Mouse (Mus musculus) kidney, postnatal 14 days (tissue): Measurements from ENCODE around the gene Gm9887.
"Not testable (repeated sequence)": the region's sequence is repeated elsewhere in the genome, so short reads cannot be mapped to it uniquely, and the experiment has no call there.

Experiments
- DNase-seq: peaks from one replicate; pipeline ENCODE4 v3.0.0; 2022; ENCODE audit warnings: mixed read lengths

Gm9887 gene

GRCm38 (mm10) chr12:69371854-69372671 is at the start of gene Gm9887, which contains the start of gene Arf6:
Gene Gm9887, minus strand, starts transcription at chr12:69372458.
Gene Arf6, plus strand, starts transcription at chr12:69372150.
- peak; percentile 99 for DNase-seq

GRCm38 (mm10) chr12:69420716-69421115 is 48.5 kb upstream of the Gm9887 start:
- no peak for DNase-seq

- DNase-seq = no peak
Observed at GRCm38 (mm10) chr12:69419606-69420005, 47.3 kb upstream of the Gm9887 start.

GRCm38 (mm10) chr12:69419017-69419605 is 46.9 kb upstream of the Gm9887 start:
- DNase-seq = no peak

GRCm38 (mm10) chr12:69418606-69419005 is 46.3 kb upstream of the Gm9887 start:
- no peak for DNase-seq

GRCm38 (mm10) chr12:69417701-69418291 is 45.5 kb upstream of the Gm9887 start:
- DNase-seq = no peak

GRCm38 (mm10) chr12:69416793-69417192 is 44.5 kb upstream of the Gm9887 start:
- no peak for DNase-seq

GRCm38 (mm10) chr12:69414826-69415572 is 42.7 kb upstream of the Gm9887 start:
- DNase-seq = no peak

GRCm38 (mm10) chr12:69413303-69413702 is 41.0 kb upstream of the Gm9887 start:
- no peak for DNase-seq

- no peak for DNase-seq
Observed at GRCm38 (mm10) chr12:69411936-69412335, 39.7 kb upstream of the Gm9887 start.

GRCm38 (mm10) chr12:69410767-69411166 is 38.5 kb upstream of the Gm9887 start:
- no peak for DNase-seq

GRCm38 (mm10) chr12:69402594-69403167 is 30.4 kb upstream of the Gm9887 start:
- DNase-seq = no peak

- no peak for DNase-seq
Observed at GRCm38 (mm10) chr12:69402100-69402499, 29.8 kb upstream of the Gm9887 start.

- DNase-seq = no peak
Observed at GRCm38 (mm10) chr12:69400871-69401286, 28.6 kb upstream of the Gm9887 start.

- DNase-seq = no peak
Observed at GRCm38 (mm10) chr12:69400367-69400766, 28.1 kb upstream of the Gm9887 start.

- DNase-seq = no peak
Observed at GRCm38 (mm10) chr12:69394456-69394855, 22.2 kb upstream of the Gm9887 start.

GRCm38 (mm10) chr12:69393076-69393475 is 20.8 kb upstream of the Gm9887 start:
- no peak for DNase-seq

- DNase-seq = no peak
Observed at GRCm38 (mm10) chr12:69390000-69390698, 17.9 kb upstream of the Gm9887 start.

- no peak for DNase-seq
Observed at GRCm38 (mm10) chr12:69389273-69389938, 17.1 kb upstream of the Gm9887 start.

GRCm38 (mm10) chr12:69388321-69388869 is 16.1 kb upstream of the Gm9887 start:
- no peak for DNase-seq

GRCm38 (mm10) chr12:69386281-69386732 is 14.0 kb upstream of the Gm9887 start:
- not testable (repeated sequence) for DNase-seq
